Mouse (Mus musculus) brain, embryonic 14.5 days (tissue): ENCODE measurements around the gene Hpse.

Experiments
- CTCF ChIP-seq: fragments of 200-500 bp; IDR thresholded peaks from 2 replicates; pipeline ENCODE4 v1.5.1; 2012; ENCODE audit warnings: inconsistent platforms, mild to moderate bottlenecking, moderate library complexity, borderline replicate concordance; ENCODE audit not compliant: insufficient read depth, insufficient read length; ENCODE audit errors: extremely low read depth
- POLR2A ChIP-seq: fragments of 200-500 bp; IDR thresholded peaks from 2 replicates; pipeline ENCODE4 v1.6.1; 2012; ENCODE audit warnings: mild to moderate bottlenecking, inconsistent platforms, borderline replicate concordance; ENCODE audit not compliant: poor library complexity, insufficient read depth, insufficient read length, severe bottlenecking; ENCODE audit errors: extremely low read depth

DNA sequence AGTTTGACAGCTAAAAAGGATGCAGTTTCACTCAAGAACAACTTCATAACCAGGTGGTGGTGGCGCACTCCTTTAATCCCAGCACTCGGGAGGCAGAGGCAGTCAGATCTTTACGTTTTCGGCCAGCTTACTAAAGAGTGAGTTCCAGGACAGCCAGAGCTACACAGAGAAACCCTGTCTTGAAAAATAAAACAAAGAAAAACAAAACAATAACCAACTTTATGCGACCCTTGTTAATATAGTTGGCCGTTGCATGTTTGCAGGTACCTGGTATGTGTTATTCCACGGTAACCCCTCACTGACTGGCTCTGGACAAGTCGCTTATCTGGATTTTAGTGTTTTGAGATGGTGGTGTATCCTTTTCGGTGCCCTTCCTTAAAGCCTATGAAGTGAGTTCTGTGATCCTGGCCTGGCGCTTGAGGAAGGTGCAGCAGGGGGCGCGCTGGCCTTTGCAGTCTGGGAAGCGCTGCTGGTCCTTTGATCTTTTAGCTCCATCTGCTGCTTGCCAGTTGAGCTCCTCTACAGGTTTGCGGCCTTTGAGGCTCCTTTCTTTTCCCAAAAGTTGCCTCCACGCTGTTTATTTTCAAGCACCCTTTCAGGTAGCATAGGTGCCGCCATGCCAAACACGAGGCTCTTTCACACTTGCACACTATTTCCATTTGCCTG is 44.7 kb downstream of the Hpse start, which contains the start of gene Coq2:
- no peak for TF ChIP-seq POLR2A
- TF ChIP-seq CTCF = peak; percentile 76
